Mouse (Mus musculus) duodenum, adult 2 months (tissue): Measurements from ENCODE around the gene Mup22. TPM values are rescaled to one million over a fixed set of nuclear protein-coding genes. Genes with fewer than 3 reads are reported as not detected.

Experiments used
- polyA plus RNA-seq: library from polyadenylated mRNA; depleted of rRNA; stranded (reverse); fragments of >200 nt; gene quantifications from 2 replicates; pipeline ENCODE4 v1.2.3, GENCODE M21; 2012; ENCODE audit warnings: low replicate concordance; rRNA removed

Gene Mup22
- polyA plus RNA-seq = not detected in 2 replicates

GRCm38 (mm10) chr4:60821363-60821762, at the start of gene Mup22:
TSS of gene Mup22 (minus strand) at chr4:60821463.

Other genes starting within 250 kb of the Mup22 start
- gene Mup10, start 239.3 kb downstream of the Mup22 start, polyA plus RNA-seq = not detected in 2 replicates
- not detected in 2 replicates for gene Mup11, start 159.1 kb downstream of the Mup22 start, polyA plus RNA-seq
- not detected in 2 replicates for gene Mup12, start 80.1 kb downstream of the Mup22 start, polyA plus RNA-seq